Mouse (Mus musculus): ENCODE measurements around the gene Pgam2.
"Not testable (repeated sequence)": the region's sequence is repeated elsewhere in the genome, so short reads cannot be mapped to it uniquely, and the experiment has no call there.

The Pgam2 gene

DNA sequence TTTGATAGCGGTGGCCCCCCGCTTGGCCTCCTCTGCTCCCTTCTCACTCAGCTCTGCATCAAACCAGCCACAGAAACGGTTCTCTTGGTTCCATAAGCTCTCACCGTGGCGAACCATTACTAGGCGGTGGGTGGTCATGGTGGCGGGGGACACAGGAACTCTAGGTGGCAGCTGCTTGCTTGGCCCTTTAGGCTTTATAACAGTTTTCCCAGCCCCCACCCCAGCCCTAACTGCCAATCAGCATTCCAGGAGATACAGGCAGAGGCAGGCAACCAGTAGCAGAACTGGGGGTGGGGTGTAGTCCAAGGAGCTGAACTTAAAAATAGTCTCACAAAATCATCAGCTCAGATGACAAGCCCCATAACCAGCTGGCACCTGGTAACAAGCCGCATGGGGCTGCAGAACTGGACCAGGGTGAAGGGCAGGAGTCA lies at the start of gene Pgam2:
Gene Pgam2 (minus strand): TSS at position 183 of the 431 bp plus-strand sequence.
- in situ Hi-C loops (cut with MboI, MseI): no loop called here

DNA sequence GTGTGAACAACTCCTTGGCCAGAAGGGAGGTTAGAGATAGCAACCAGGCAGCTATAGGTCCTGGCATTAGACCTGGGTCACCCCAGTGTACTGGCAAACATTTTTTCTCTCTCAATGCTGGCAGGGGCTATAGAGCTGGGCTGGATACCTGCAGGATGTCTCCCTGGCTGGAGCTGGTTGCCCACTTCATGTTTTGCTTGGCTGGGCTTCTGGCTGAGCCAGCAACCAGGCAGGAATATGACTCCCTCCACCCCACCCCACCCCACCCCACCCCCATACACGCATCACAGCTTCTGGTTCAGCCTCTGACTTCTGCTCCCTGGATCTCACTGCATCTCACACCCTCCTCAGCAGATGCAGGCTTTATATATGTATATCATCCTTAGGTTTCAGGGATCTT lies 48.8 kb upstream of the Pgam2 start:
- in situ Hi-C loops (cut with MboI, MseI): no loop called here

DNA sequence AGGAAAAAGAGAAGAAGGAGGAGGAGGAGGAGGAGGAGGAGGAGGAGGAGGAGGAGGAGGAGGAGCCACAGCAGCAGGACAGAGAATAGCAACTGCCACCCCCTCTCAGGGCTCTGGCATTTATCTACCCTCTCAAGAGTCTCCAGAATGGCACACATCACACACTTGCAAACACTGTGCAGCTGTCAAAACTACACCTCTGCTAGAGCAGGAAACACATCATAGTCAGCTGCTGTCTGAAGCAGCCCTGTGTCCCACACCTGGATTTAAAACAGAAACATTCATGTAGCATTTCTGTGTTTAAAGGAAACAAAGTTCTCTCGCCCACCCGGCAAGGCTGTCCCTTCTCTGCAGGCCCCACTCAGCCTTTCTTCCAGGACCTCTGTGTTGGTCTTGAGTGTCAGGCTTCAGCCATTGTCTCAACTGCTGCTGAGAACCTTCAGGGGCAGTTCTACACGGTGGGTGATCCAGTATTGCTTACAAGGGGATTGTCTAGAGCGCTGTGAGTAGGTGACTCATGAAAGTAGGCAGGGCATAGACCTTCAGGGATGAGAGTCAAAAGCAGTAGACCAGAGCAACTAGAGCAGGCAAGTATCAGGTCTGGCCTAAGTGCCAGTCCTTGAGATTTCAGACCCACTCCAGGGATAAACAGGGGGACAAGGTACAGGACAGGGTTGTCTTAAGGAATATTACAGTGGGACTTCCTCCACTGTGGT lies 47.6 kb upstream of the Pgam2 start:
- in situ Hi-C loops (cut with MboI, MseI): no loop called here

DNA sequence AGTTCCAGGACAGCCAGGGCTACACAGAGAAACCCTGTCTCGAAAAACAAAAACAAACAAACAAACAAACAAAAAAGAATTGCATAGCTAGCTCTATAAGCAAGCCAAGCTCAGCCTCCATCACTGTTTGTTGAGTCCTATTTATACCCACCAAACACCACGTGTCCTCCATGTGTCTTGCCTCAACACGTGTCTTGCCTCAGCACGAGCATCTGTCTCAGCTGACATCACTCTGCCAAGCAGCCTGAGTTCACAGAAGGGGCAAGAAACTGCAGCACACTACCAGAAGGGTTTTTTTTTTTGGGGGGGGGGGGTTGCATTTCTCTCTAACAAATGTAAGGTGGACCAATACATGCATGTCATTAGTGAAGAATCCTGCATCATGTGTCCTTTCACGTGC lies 46.9 kb upstream of the Pgam2 start:
- in situ Hi-C loops (cut with MboI, MseI): no loop called here

DNA sequence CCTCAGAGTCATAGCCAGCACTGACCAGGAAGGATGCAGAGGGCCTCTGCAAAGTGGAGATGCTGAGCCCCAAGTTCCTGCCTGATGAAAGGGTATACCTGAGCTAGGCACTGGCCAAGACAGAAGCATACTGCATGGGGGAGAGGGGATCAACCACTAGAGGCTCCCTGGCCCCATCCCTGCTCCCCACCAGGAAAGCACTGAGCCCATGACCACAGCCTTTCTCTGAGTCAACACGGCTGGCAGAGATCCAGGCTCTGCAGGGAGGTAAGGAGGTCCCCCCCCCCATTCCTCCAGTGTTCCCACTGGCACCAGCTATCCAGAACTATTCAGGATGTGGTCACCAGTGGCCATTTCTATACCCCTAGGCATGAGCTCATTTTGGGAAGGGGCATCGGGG lies 45.8 kb upstream of the Pgam2 start:
- in situ Hi-C loops (cut with MboI, MseI): no loop called here

DNA sequence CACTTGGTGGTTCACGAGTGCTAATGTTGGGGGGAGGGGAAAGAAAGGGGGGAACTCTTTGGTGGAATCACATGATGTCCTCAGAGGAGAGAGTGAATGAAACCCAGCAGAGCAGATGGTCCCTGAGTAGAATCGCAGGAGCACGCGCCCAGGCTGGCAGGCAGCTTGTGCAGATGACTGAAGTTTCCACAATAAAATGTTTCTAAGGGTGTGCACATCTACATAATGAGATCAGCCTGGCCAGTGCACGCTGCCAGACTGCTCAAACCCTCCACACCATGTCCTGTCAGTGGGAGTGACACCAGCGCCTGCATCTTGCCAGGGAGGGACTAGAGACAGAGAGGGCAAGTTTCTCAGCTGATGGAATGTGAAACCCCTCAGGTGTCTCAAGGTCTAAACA lies 45.2 kb upstream of the Pgam2 start:
- in situ Hi-C loops (cut with MboI, MseI): no loop called here

DNA sequence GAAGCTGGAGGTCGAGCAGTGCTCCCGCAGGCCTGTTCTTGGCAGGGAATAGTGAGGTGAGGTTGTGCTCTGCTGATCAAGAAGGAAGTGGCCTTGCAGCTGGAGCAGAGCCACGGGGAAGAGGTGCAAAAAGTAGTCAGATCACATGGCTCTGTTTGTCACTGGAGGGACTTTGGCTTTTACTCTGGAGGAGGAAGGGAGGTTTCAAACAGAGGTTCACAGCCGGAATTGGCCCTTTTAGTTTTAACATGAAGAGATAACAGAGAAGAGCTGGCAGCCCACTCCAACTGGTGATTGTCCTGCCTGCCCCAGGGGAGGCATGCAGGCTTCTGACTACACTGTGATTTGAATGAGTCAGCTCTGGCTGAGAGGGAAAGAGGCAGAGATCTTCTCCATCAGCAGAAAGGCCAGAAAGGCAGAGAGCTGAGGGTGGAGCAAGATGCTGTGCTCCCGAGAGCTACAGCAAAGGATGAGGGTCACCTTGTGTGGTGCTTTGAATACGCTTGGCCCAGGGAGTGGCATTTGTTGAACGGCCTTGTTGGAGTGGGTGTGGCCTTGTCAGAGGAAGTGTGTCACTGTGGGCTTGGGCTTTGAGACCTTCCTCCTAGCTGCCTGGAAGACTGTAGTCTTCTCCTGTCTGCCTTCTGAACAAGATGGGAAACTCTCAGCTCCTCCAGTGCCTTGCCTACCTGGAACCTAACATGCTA lies 43.3 kb upstream of the Pgam2 start:
- in situ Hi-C loops (cut with MboI, MseI): no loop called here

DNA sequence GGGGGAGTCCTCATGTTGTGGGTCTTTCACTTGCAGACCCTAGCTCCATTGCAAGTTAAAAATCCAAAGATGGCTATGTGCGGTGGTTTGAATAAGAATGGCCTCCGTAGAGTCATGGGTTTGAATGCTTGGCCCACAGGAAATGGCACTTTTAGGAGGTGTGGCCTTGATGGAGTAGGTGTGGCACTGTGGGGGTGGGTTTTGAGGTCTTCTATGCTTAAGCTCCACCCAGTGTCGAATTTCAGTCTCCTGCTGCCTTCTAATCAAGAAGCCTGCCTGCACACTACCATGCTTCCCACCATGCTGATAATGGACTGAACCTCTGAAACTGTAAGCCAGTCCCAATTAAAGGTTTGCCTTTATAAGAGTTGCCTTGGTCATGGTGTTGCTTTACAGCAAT lies 39.6 kb upstream of the Pgam2 start:
- in situ Hi-C loops (cut with MboI, MseI): no loop called here

DNA sequence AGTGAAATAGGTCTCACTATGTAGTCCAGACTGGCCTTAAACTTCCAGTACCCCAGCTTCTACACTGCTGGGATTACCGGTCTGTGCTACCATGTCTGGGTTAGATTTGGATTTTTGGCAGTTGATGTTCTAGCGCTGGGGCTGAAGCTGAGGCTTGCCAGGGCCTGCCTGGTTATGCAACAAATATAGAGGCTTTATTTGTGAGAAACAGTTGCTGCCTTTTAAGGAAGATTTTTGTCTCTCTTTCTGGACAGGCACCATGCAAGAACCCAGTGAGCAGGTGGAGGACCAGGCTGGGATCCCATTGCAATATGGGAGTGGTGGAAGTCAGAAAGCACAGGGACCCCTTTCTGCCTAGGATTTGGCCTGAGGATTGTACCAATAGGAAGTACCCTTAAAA lies 38.2 kb upstream of the Pgam2 start:
- in situ Hi-C loops (cut with MboI, MseI): no loop called here

DNA sequence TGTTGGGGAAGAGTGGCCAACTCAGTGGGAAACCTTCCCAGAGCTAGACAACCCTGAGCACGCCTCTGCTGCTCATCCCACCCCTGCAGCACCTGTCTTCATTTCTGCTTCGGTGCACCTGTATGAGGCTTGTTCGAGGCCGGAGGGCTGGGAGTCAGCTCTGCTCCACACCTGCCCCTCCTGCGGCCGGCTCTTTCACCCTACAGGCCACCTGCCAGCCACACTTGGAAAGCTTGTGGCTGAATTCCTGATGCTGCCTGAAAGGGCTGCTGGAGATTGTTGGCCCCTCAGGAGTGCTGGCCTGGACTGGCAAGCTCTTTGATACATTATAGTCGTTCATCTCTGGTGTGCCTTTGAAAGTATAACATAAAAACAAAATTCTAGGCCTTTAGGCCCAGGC lies 36.8 kb upstream of the Pgam2 start:
- in situ Hi-C loops (cut with MboI, MseI): no loop called here

DNA sequence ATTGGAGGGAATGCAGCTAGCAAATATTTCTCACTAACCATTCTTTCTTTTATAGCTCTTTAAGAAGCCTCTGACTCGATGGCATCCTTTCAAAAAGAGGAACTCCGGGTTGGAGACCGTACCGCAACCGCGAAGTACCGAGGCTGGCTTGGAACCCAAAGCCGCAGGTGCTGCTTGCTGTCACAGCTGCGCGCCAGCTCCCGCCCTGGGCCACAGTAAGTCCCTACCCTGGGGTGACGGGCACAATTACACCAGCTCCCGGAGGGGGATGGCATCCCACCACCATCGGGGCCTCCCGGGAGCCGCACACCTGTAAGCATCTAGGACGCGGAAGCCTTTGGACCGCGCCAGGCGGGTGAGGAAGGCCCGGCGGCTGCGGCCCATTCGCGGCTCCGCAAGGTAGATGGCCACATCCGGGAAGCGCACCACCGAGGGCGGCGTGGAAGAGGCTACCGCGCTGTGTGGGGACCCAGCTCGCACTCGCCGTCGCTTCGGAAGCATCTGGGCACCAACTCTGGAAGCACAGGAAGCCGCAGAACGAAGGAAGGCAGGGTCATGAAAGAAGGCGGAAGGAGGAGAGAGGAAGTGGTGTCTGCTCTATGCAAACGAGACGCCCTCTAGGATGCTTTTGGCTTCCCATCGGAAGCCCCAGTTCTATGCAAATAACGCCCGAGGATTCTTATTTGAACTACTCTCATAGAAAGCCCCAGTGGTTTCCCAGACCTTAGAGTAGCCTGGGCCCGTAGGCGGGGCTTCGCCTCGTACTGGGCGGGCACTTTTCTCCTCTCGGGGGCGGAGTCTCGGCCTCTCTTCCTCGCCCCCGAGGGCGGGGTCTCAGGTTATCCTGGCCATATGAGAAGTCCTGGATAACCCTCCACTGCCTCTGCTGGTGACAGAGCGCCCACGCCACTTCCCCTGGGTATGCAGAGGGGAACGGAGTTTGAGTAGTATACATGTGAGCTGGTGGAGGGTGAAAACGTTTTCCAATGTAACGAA lies 34.0 kb upstream of the Pgam2 start, which contains the start of gene Polm:
Gene Polm (minus strand): TSS at position 766 of the 996 bp plus-strand sequence.
- in situ Hi-C loops (cut with MboI, MseI): no loop called here

DNA sequence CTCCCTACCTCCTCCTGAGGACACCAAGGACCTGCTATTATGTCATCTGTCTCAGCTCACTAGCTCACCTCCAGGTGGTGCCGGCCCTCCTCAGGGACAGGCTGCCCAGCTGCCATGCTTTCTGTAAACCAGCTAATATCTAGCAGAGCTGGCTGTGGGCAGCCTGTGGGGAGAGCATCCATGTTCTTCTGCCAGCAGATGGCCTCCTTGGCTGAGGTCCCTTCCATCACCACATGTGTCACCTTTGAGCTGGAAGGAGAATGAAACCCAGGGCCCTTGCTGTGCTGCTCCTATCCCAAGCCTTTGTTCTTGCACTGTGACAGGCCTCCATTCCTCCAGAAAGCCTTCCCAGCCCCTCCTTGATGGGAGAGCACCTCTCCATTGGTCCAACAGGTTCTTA lies 32.6 kb upstream of the Pgam2 start:
- in situ Hi-C loops (cut with MboI, MseI): no loop called here

DNA sequence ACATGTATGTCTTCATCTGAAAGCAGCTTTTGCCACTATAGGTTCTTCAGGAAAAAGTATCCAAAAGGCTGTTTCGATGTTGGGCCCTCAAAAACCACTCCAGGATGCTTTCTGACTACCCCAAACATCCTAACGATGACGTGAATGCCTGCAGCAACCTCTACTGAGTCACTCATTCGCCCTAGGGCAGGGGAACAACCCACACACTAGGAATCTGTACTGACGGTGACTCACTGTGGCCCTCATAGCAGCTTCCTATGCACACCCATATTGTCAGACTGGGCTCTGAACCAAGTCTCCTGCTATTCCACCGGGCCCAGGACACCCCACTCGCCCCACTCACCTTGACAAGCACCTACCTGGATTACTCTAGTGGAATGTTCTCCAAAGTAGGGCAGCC lies 31.5 kb upstream of the Pgam2 start:
- in situ Hi-C loops (cut with MboI, MseI): no loop called here

DNA sequence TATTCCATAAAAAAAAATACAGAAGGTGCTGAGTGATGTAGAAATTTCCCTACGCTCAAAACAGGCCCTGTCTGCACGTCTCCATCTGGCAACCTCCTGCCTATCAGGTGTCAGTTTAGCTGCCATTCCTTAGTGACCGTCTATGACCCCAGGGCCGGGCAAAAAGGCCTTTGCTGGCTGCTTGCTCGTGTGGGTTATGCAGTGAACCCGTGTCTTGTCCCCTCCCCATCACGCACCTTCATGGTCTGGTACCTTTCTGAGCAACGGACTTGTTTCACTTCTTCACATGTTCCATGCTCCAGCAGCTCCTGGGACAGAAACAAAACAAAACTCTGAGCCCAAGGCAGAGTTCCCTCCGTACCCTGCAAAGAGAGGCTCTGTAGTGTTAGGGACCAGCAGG lies 31.0 kb upstream of the Pgam2 start:
- in situ Hi-C loops (cut with MboI, MseI): no loop called here

DNA sequence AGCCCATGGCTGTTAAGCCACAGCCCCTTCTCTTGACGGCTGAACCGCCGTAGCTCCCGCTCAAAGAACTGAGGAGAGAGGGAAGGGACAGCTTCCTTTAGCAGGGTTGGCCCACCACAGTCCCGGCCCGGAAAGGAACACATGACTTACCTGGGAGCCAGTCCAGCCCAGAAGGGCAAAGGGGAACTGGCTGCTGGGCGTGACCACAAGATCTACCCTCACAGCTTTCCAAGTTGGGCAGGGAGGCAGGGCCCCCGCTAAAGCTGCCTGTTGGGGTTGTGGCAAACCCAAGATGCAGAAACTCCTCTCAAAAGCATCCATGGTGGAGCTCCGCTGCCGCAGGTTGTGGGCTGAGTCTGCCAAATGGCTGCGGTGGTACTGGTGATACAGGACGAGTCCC lies 25.8 kb upstream of the Pgam2 start:
- in situ Hi-C loops (cut with MboI, MseI): no loop called here

DNA sequence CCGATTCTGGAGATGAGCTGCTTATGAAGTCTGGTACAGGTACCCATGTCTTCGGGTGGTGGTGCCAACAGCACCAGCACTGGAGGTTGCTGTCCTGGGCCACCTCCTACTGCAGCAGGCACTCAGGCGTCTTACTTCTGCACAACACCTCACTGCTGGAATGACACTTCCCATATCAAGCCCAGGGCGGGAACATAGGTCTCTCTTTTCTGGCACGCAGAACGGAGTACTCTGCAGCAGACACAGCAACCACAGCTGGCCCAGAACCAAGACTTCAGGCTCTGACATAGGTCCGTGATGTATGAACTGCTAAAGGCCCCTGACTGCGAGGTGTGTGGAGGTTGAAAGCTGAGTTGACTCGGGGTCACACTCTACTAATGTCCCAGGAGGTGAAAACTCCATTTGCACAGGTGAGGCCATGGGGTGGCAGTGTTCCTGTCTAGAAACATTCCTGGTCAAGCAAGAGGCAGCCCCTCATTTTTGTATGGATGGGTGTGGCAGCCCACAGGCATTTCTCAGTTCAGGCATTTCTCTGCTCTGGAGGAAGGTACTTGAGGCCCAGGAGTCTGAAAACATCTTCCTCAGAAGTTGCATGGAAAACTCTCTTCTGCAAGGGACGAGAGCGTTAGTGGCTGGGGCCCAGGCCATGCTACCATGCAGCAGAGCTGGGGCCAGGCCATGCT lies 25.1 kb upstream of the Pgam2 start:
- in situ Hi-C loops (cut with MboI, MseI): no loop called here

DNA sequence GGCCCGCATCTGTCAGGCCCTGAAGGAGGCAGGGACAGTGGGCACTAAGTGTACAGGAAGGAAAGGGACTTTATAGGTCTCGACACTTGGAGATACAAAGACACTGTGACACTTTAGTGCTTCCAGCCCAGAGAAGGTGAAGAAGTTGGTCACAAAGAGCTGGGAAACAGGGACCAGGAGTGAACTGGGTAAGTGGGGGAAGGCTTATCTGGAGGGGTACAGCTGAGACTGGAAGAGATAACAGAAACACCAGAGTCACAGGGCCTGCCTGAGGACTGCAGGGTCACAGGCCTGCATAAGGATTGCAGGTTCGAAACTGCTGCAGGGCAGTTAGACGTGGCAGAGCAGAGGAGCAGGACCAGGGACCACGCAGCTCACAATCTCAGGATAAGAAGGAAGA lies 24.4 kb upstream of the Pgam2 start:
- in situ Hi-C loops (cut with MboI, MseI): no loop called here

DNA sequence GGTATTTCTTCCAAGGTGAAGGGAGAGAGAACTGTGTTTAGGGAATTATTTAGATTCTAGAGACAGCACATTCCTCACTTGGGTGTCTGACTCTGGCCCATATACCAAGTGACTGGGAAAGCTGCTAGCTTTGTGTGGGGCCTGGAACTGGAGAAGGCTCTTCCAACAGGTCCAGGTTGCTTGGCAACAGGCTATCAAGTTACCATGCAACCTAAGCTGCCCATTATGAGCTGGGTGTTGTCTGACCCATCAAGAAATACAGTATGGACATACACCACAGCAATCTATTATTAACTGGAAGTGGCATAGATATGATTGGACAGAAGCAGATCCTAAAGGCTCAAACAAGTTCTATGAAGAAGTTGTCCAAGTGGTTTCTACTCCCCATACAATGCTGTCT lies 21.9 kb upstream of the Pgam2 start:
- in situ Hi-C loops (cut with MboI, MseI): no loop called here

DNA sequence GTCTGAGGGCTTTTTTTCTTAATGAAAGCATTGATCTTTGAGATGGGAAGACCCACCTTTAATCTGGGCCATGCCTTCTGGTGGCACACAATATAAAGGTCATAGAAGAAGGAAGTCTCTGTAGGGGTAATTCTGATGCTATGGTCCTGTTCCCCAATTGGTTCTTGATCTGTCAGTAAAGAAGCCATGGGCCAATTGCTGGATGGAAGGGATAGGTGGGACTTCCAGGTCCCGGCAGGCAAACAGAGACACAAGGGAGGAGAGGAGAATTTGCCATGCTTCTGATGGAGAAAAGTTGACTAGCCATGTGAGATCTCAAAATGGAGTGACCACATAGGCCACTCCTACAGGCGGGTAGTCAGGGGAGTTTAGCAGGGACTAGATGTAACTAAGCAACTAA lies 15.7 kb upstream of the Pgam2 start:
- in situ Hi-C loops (cut with MboI, MseI): no loop called here

DNA sequence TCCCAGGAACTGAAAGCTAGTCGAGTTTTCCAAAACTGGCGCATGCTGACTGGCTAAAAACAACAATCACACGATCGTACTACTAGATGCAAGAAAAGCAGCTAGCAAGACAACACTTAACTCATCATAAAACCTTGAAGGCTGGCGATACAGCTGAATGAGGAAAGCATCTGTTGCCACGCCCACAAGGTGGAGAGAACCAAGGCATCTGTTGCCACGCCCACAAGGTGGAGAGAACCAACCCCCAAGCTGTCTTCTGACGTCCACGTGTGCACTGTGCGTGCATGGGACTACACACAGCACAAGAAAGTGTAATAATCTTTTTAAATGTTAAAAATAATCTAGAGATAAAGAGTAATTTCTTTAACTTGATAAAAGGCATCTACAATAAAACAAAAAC lies 9.8 kb upstream of the Pgam2 start:
- in situ Hi-C loops (cut with MboI, MseI): no loop called here

DNA sequence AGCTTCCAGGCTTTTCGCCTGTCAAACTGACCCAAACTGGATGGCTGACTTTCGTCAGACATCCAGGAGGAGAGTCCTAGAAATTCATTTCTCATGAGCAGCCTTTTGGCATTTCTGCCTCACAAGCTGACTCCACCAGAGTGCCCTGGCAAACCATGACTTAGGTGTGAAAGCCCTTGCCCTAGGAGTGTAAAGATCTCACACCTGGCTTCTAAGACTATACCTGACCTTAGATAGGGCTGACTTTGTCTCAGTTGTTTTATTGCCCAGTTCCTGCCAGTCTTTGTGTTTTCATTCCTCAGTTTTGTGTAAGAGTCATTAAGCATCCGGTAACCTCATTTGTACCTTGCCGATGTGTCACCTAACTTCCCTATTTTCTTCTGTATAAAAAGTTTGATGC lies 6.0 kb upstream of the Pgam2 start:
- in situ Hi-C loops (cut with MboI, MseI): not testable (repeated sequence)

DNA sequence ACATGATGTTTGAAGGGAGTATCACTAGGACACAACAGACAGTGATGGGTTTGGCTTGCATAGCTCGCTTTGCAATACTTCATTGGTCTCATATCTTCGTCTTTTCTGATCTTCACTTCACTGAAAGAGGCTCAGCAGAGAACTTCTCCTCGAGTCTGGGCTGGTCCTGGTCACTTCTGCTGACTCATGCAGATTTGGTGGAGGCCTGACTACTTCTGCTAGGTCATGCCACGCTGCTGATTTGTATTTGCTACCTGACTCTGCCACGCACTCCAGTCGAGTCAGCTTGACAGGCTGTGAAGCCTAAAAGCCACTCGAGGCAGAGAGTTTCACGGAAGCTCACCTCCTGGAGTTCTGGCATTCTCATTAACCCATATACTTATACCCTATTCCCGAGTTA lies 4.4 kb upstream of the Pgam2 start:
- in situ Hi-C loops (cut with MboI, MseI): no loop called here
